Mouse (Mus musculus): ENCODE measurements around the gene Hist1h4k. TPM values are rescaled to one million over a fixed set of nuclear protein-coding genes. Genes with fewer than 3 reads are reported as not detected.
"Not testable (repeated sequence)": the region's sequence is repeated elsewhere in the genome, so short reads cannot be mapped to it uniquely, and the experiment has no call there.

Hist1h4k gene
- polyA plus RNA-seq, 1 experiment: 6.3 TPM

GRCm38 (mm10) chr13:21749387-21750158, 732 bp downstream of the Hist1h4k start:
- Histone ChIP-seq H3K27me3 (ENCODE audit: control insufficient read depth, insufficient read depth, insufficient read length) (no peaks in the 10 kb centered on the region), H3K4me2 (ENCODE audit: low read depth) (peak overlapping the region; percentile 82), H3K79me2 (ENCODE audit: control insufficient read depth, insufficient read depth) (peaks cover 28% of the 10 kb centered on the region), H3K4me3 (peak overlapping the region; percentile 43), H3K36me3 (ENCODE audit: control insufficient read depth, insufficient read depth) (no peaks in the 10 kb centered on the region), H3ac (ENCODE audit: control insufficient read depth, insufficient read length) (no peak overlapping the region)
- TF ChIP-seq E2F4 (IDR thresholded peaks at IDR 0.05; ENCODE audit: insufficient read depth) (no peak), POLR2AphosphoS2 (IDR thresholded peaks at IDR 0.05; ENCODE audit: insufficient read length, low read depth) (peak; percentile 81), TCF12 (IDR thresholded peaks at IDR 0.05; ENCODE audit: insufficient read depth, poor library complexity, severe bottlenecking) (no peak), POLR2A (IDR thresholded peaks at IDR 0.05; ENCODE audit: insufficient read length, low read depth) (peak; percentile 11), REST (IDR thresholded peaks at IDR 0.05; ENCODE audit: insufficient read depth, insufficient read length) (no peak)

- Histone ChIP-seq H3K4me3 (no peak overlapping the region), H3K27me3 (ENCODE audit: control insufficient read depth, insufficient read depth, insufficient read length) (no peaks in the 10 kb centered on the region), H3K79me2 (ENCODE audit: control insufficient read depth, insufficient read depth) (peaks cover 28% of the 10 kb centered on the region), H3K4me2 (ENCODE audit: low read depth) (no peak overlapping the region), H3ac (ENCODE audit: control insufficient read depth, insufficient read length) (no peak overlapping the region), H3K36me3 (ENCODE audit: control insufficient read depth, insufficient read depth) (no peaks in the 10 kb centered on the region)
- TF ChIP-seq REST (IDR thresholded peaks at IDR 0.05; ENCODE audit: insufficient read depth, insufficient read length) (no peak), POLR2AphosphoS2 (IDR thresholded peaks at IDR 0.05; ENCODE audit: insufficient read length, low read depth) (no peak)
Measured at GRCm38 (mm10) chr13:21745006-21745405, 5.3 kb downstream of the Hist1h4k start.

GRCm38 (mm10) chr13:21734906-21735767, 15.2 kb downstream of the Hist1h4k start, which contains the start of gene Hist1h4j:
Gene Hist1h4j, plus strand, starts transcription at chr13:21735064.
- TF ChIP-seq POLR2A (IDR thresholded peaks at IDR 0.05; ENCODE audit: insufficient read length, low read depth): peak; percentile 84
- TF ChIP-seq E2F4 (IDR thresholded peaks at IDR 0.05; ENCODE audit: insufficient read depth): peak; percentile 42
- peak; percentile 96 for TF ChIP-seq POLR2AphosphoS2 (IDR thresholded peaks at IDR 0.05; ENCODE audit: insufficient read length, low read depth)
- H3K27me3 ChIP-seq (ENCODE audit: control insufficient read depth, insufficient read depth, insufficient read length); H3K36me3 ChIP-seq (ENCODE audit: control insufficient read depth, insufficient read depth); H3K79me2 ChIP-seq (ENCODE audit: control insufficient read depth, insufficient read depth): not testable (repeated sequence)
- peak within 1 kb of the TSS; percentile 37 for H3K4me3 ChIP-seq
- peak within 1 kb of the TSS; percentile 97 for H3K4me2 ChIP-seq (ENCODE audit: low read depth)
- peak within 1 kb of the TSS; percentile 47 for H3ac ChIP-seq (ENCODE audit: control insufficient read depth, insufficient read length)

- no peaks in the 10 kb centered on the region for H3K27me3 ChIP-seq (ENCODE audit: control insufficient read depth, insufficient read depth, insufficient read length)
- peak overlapping the region; percentile 37 for H3K4me3 ChIP-seq
- peak overlapping the region; percentile 97 for H3K4me2 ChIP-seq (ENCODE audit: low read depth)
- H3K36me3 ChIP-seq (ENCODE audit: control insufficient read depth, insufficient read depth): no peaks in the 10 kb centered on the region
- H3ac ChIP-seq (ENCODE audit: control insufficient read depth, insufficient read length): peak overlapping the region; percentile 47
- no peaks in the 10 kb centered on the region for H3K79me2 ChIP-seq (ENCODE audit: control insufficient read depth, insufficient read depth)
- no peak for TF ChIP-seq E2F4 (IDR thresholded peaks at IDR 0.05; ENCODE audit: insufficient read depth)
- TF ChIP-seq REST (IDR thresholded peaks at IDR 0.05; ENCODE audit: insufficient read depth, insufficient read length): no peak
- TF ChIP-seq POLR2A (IDR thresholded peaks at IDR 0.05; ENCODE audit: insufficient read length, low read depth): no peak
- TF ChIP-seq CEBPB (IDR thresholded peaks at IDR 0.05; ENCODE audit: insufficient read depth, poor library complexity, severe bottlenecking): no peak
- TF ChIP-seq MYOD1 (IDR thresholded peaks at IDR 0.05; ENCODE audit: control insufficient read depth in 1 of 3, insufficient read length in 2 of 3, low read depth in 2 of 3): no peak
- TF ChIP-seq USF1 (IDR thresholded peaks at IDR 0.05; ENCODE audit: low read depth): no peak
- TF ChIP-seq MAX (IDR thresholded peaks at IDR 0.05; ENCODE audit: low read depth): no peak
- TF ChIP-seq MYOG (IDR thresholded peaks at IDR 0.05; ENCODE audit: control insufficient read depth in 1 of 3, insufficient read depth in 1 of 3, insufficient read length in 2 of 3, low read depth in 2 of 3): no peak
- TF ChIP-seq TCF12 (IDR thresholded peaks at IDR 0.05; ENCODE audit: insufficient read depth, poor library complexity, severe bottlenecking): no peak
- TF ChIP-seq TCF3 (IDR thresholded peaks at IDR 0.05; ENCODE audit: insufficient read length, low read depth): no peak
- TF ChIP-seq POLR2AphosphoS2 (IDR thresholded peaks at IDR 0.05; ENCODE audit: insufficient read length, low read depth): no peak
- no peak for TF ChIP-seq SRF (IDR thresholded peaks at IDR 0.05; ENCODE audit: control insufficient read depth, insufficient read length, low read depth)
Measured at GRCm38 (mm10) chr13:21734010-21734905, 16.0 kb downstream of the Hist1h4k start.

- Histone ChIP-seq H3ac (ENCODE audit: control insufficient read depth, insufficient read length) (no peak overlapping the region), H3K36me3 (ENCODE audit: control insufficient read depth, insufficient read depth) (no peaks in the 10 kb centered on the region), H3K79me2 (ENCODE audit: control insufficient read depth, insufficient read depth) (no peaks in the 10 kb centered on the region), H3K27me3 (ENCODE audit: control insufficient read depth, insufficient read depth, insufficient read length) (no peaks in the 10 kb centered on the region), H3K4me3 (no peak overlapping the region), H3K4me2 (ENCODE audit: low read depth) (no peak overlapping the region)
- TF ChIP-seq TCF3 (IDR thresholded peaks at IDR 0.05; ENCODE audit: insufficient read length, low read depth) (no peak), SRF (IDR thresholded peaks at IDR 0.05; ENCODE audit: control insufficient read depth, insufficient read length, low read depth) (no peak), USF1 (IDR thresholded peaks at IDR 0.05; ENCODE audit: low read depth) (no peak), POLR2A (IDR thresholded peaks at IDR 0.05; ENCODE audit: insufficient read length, low read depth) (no peak), CEBPB (IDR thresholded peaks at IDR 0.05; ENCODE audit: insufficient read depth, poor library complexity, severe bottlenecking) (no peak), POLR2AphosphoS2 (IDR thresholded peaks at IDR 0.05; ENCODE audit: insufficient read length, low read depth) (no peak), REST (IDR thresholded peaks at IDR 0.05; ENCODE audit: insufficient read depth, insufficient read length) (no peak), TCF12 (IDR thresholded peaks at IDR 0.05; ENCODE audit: insufficient read depth, poor library complexity, severe bottlenecking) (no peak), E2F4 (IDR thresholded peaks at IDR 0.05; ENCODE audit: insufficient read depth) (no peak), MYOD1 (IDR thresholded peaks at IDR 0.05; ENCODE audit: control insufficient read depth in 1 of 3, insufficient read length in 2 of 3, low read depth in 2 of 3) (no peak)
Measured at GRCm38 (mm10) chr13:21733466-21733865, 16.8 kb downstream of the Hist1h4k start.

Measured in myocyte (in vitro differentiated cells).